Mouse (Mus musculus): Measurements from ENCODE around the gene Olfr1136. TPM values are rescaled to one million over a fixed set of nuclear protein-coding genes. Genes with fewer than 3 reads are reported as not detected.

Gene Olfr1136
- not detected in 2 replicates for polyA plus RNA-seq (2011; ENCODE audit: insufficient read depth, insufficient read length, low replicate concordance, missing spikeins)

DNA sequence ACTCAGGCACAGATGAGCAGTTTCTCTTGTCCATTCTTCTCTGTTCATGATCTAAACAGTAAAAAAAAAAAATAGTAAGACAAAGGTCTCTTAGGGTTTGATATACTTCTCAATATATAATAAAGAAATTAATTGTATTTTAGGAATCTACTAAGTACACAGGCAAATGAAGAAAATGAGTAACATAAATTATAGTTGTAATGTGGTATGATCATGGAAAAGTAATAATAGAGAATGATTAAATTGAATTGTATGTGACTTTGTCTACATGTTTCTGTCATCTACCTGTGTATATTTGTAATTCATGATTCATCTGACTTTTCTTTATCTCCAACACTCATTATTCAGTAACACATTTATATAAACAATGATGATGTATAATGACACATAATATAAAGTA, at the start of gene Olfr1136:
Gene Olfr1136, minus strand, starts transcription at position 101 of the 400 bp plus-strand sequence.
- Histone ChIP-seq H3K4me3 (replicated peaks; ENCODE audit: control insufficient read depth, low read depth, low read length) (no peak within 1 kb of the TSS), H3K4me1 (ENCODE audit: control insufficient read depth, insufficient read depth, low read length) (no peaks in the 10 kb centered on the region), H3K27ac (ENCODE audit: control insufficient read depth, insufficient read depth, low read depth, low read length, poor library complexity) (no peak within 1 kb of the TSS)
- no peak for TF ChIP-seq POLR2A (IDR thresholded peaks at IDR 0.05; ENCODE audit: borderline replicate concordance, control insufficient read depth, low read depth, low read length)
- TF ChIP-seq CTCF (IDR thresholded peaks at IDR 0.05; ENCODE audit: control insufficient read depth, insufficient read depth, low read length): no peak

DNA sequence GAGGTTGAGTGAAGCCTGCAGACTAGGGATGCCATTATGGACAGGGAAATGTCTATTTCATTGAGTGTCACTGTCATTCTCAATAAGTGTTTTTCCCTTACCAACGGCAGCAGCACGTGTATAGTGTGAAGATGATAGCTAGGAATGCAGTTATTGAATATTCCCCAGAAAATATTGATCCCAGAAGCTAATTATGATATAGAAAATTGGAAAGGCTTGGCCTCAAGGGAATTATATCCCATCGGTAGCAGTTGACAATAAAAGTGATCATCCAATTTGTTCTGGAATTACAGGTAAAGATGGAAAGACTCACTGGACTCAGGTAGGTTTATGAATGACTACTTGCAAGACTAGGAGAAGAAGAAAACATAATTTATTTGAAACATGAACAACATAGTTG, 49.7 kb upstream of the Olfr1136 start, which contains the start of gene Olfr1140:
Gene Olfr1140, plus strand, starts transcription at position 301 of the 400 bp plus-strand sequence.
- H3K27ac ChIP-seq (ENCODE audit: control insufficient read depth, insufficient read depth, low read depth, low read length, poor library complexity): no peak within 1 kb of the TSS
- WGBS: 68% methylated on average over 3 of the region's 3 CpGs
- H3K4me3 ChIP-seq (replicated peaks; ENCODE audit: control insufficient read depth, low read depth, low read length): no peak within 1 kb of the TSS
- no peak for TF ChIP-seq CTCF (IDR thresholded peaks at IDR 0.05; ENCODE audit: control insufficient read depth, insufficient read depth, low read length)
- TF ChIP-seq POLR2A (IDR thresholded peaks at IDR 0.05; ENCODE audit: borderline replicate concordance, control insufficient read depth, low read depth, low read length): no peak
- no peaks in the 10 kb centered on the region for H3K4me1 ChIP-seq (ENCODE audit: control insufficient read depth, insufficient read depth, low read length)

DNA sequence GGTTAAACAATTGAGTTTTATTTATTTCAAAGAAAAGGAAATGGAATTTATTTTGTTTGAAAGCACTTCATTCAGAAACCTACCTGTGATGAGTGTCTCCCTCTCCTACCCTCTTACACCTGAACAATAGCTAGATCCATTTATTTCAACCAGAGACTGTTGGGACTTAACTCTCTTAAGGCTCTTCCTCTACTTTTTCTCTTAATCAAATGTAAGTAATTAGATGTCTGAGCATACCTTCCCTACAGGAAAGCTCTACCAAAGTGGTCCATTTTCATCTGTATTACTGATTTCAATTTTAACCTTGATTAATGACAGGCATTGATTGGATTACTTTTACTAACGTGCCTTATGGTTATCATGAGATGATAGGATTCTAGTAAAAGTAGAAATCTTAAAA, 46.1 kb upstream of the Olfr1136 start, which contains the start of gene Olfr1138:
Gene Olfr1138, minus strand, starts transcription at position 101 of the 400 bp plus-strand sequence.
- Histone ChIP-seq H3K27ac (ENCODE audit: control insufficient read depth, insufficient read depth, low read depth, low read length, poor library complexity) (no peak within 1 kb of the TSS), H3K4me1 (ENCODE audit: control insufficient read depth, insufficient read depth, low read length) (no peaks in the 10 kb centered on the region), H3K4me3 (replicated peaks; ENCODE audit: control insufficient read depth, low read depth, low read length) (no peak within 1 kb of the TSS)
- 65% methylated on average over 1 of the region's 1 CpGs for WGBS
- TF ChIP-seq CTCF (IDR thresholded peaks at IDR 0.05; ENCODE audit: control insufficient read depth, insufficient read depth, low read length) (no peak), POLR2A (IDR thresholded peaks at IDR 0.05; ENCODE audit: borderline replicate concordance, control insufficient read depth, low read depth, low read length) (no peak)

DNA sequence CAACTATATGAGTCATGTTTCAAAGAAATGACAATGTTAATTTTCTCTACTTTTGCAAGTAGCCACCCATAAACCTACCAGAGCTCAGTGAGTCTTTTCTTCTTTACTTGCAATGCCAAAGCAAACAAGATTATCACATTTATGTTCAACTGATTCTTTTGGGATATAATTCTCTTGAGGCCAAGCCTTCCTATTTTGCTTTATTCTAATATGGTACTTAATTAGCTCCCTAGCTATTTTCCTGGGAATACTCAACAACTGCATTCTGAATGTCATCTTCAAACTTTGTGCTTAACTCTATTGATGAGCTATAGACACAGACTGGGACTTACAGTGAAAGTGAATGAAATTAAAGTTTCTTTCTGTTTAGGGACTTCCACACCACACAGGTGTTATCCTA, 19.3 kb upstream of the Olfr1136 start, which contains the start of gene Olfr1137:
Gene Olfr1137, minus strand, starts transcription at position 101 of the 400 bp plus-strand sequence.
- no peak for TF ChIP-seq POLR2A (IDR thresholded peaks at IDR 0.05; ENCODE audit: borderline replicate concordance, control insufficient read depth, low read depth, low read length)
- no peak for TF ChIP-seq CTCF (IDR thresholded peaks at IDR 0.05; ENCODE audit: control insufficient read depth, insufficient read depth, low read length)
- Histone ChIP-seq H3K27ac (ENCODE audit: control insufficient read depth, insufficient read depth, low read depth, low read length, poor library complexity) (no peak within 1 kb of the TSS), H3K4me1 (ENCODE audit: control insufficient read depth, insufficient read depth, low read length) (no peaks in the 10 kb centered on the region), H3K4me3 (replicated peaks; ENCODE audit: control insufficient read depth, low read depth, low read length) (no peak within 1 kb of the TSS)

DNA sequence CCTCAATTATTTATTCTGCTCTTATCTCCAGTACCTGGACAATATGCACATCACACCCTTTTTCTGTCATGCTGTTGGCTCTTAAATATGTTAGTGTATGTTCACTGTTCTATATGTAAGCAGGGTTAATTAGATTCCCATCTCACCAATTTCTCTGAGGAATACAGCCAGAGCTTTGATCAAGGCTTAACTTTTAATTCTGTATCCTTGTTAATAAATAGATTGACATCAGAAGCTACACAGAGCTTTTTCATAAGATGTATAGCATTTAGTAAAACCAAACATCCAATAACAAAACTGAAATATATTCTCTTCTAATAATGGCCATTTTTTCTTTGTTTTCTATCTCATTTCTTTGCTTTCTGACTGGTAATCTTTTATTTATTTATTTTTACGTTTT, 20.2 kb downstream of the Olfr1136 start, which contains the start of gene Olfr1135:
Gene Olfr1135, minus strand, starts transcription at position 101 of the 400 bp plus-strand sequence.
- TF ChIP-seq POLR2A (IDR thresholded peaks at IDR 0.05; ENCODE audit: borderline replicate concordance, control insufficient read depth, low read depth, low read length) (no peak), CTCF (IDR thresholded peaks at IDR 0.05; ENCODE audit: control insufficient read depth, insufficient read depth, low read length) (no peak)
- no peaks in the 10 kb centered on the region for H3K4me1 ChIP-seq (ENCODE audit: control insufficient read depth, insufficient read depth, low read length)
- H3K4me3 ChIP-seq (replicated peaks; ENCODE audit: control insufficient read depth, low read depth, low read length): no peak within 1 kb of the TSS
- H3K27ac ChIP-seq (ENCODE audit: control insufficient read depth, insufficient read depth, low read depth, low read length, poor library complexity): no peak within 1 kb of the TSS
- WGBS: 10% methylated on average over 1 of the region's 1 CpGs

DNA sequence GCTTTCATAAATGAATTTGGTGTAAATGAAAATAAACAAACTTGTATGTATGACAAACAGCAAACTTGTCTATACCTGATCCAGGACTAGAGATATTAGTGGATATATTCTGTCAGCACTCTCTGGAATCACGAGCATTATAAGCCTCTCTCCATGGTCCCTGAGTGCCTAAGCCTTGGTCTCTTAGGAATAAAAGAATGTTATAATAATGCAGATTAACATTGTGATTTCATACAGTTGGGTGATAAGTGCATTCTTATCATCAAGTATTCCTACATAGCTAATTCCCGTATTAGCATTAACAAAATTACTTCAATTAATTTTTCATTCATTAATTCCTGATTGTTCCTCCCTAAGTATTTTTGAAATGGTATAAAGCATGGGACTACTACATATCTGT, 35.4 kb downstream of the Olfr1136 start, which contains the start of gene Olfr1134:
Gene Olfr1134, minus strand, starts transcription at position 101 of the 400 bp plus-strand sequence.
- no peak within 1 kb of the TSS for H3K4me3 ChIP-seq (replicated peaks; ENCODE audit: control insufficient read depth, low read depth, low read length)
- TF ChIP-seq CTCF (IDR thresholded peaks at IDR 0.05; ENCODE audit: control insufficient read depth, insufficient read depth, low read length) (no peak), POLR2A (IDR thresholded peaks at IDR 0.05; ENCODE audit: borderline replicate concordance, control insufficient read depth, low read depth, low read length) (no peak)
- H3K27ac ChIP-seq (ENCODE audit: control insufficient read depth, insufficient read depth, low read depth, low read length, poor library complexity): no peak within 1 kb of the TSS
- 75% methylated on average over 2 of the region's 2 CpGs for WGBS
- H3K4me1 ChIP-seq (ENCODE audit: control insufficient read depth, insufficient read depth, low read length): no peaks in the 10 kb centered on the region

DNA sequence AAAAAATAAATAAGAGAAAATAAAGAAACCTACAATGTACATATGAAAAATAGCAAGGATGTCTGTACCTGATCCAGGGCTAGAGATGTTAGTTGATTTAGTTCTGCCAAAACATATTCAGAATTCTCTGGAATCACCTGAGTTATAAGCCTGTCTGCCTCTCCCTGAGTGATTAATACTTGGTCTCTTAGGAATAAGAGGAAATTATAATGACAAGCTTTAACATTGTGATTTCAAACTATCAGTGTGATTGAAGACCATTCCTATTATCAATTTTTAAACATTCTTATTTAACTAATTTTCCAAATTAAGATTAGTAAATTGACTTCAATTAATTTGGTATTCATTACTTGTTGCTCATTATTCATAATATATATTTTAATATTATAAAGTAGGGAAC, 46.5 kb downstream of the Olfr1136 start, which contains the start of gene Olfr1133:
Gene Olfr1133, minus strand, starts transcription at position 101 of the 400 bp plus-strand sequence.
- TF ChIP-seq CTCF (IDR thresholded peaks at IDR 0.05; ENCODE audit: control insufficient read depth, insufficient read depth, low read length): no peak
- no peak for TF ChIP-seq POLR2A (IDR thresholded peaks at IDR 0.05; ENCODE audit: borderline replicate concordance, control insufficient read depth, low read depth, low read length)
- Histone ChIP-seq H3K4me3 (replicated peaks; ENCODE audit: control insufficient read depth, low read depth, low read length) (no peak within 1 kb of the TSS), H3K27ac (ENCODE audit: control insufficient read depth, insufficient read depth, low read depth, low read length, poor library complexity) (no peak within 1 kb of the TSS), H3K4me1 (ENCODE audit: control insufficient read depth, insufficient read depth, low read length) (no peaks in the 10 kb centered on the region)

Other genes with a start within 250 kb of the Olfr1136 start
- gene Olfr1126, start 240.0 kb downstream of the Olfr1136 start, polyA plus RNA-seq (2011; ENCODE audit: insufficient read depth, insufficient read length, low replicate concordance, missing spikeins): not detected in 2 replicates
- not detected in 2 replicates for gene Pramel7, start 196.9 kb downstream of the Olfr1136 start, polyA plus RNA-seq (2011; ENCODE audit: insufficient read depth, insufficient read length, low replicate concordance, missing spikeins)
- gene Pramel6, start 187.4 kb downstream of the Olfr1136 start, polyA plus RNA-seq (2011; ENCODE audit: insufficient read depth, insufficient read length, low replicate concordance, missing spikeins): 1.5 TPM in 1 of 2 replicates, not detected in the other
- gene Olfr153, start 162.2 kb downstream of the Olfr1136 start, polyA plus RNA-seq (2011; ENCODE audit: insufficient read depth, insufficient read length, low replicate concordance, missing spikeins): not detected in 2 replicates
- gene Olfr1128, start 148.4 kb downstream of the Olfr1136 start, polyA plus RNA-seq (2011; ENCODE audit: insufficient read depth, insufficient read length, low replicate concordance, missing spikeins): not detected in 2 replicates
- not detected in 2 replicates for gene Olfr1129, start 120.0 kb downstream of the Olfr1136 start, polyA plus RNA-seq (2011; ENCODE audit: insufficient read depth, insufficient read length, low replicate concordance, missing spikeins)
- gene Olfr1130, start 87.7 kb downstream of the Olfr1136 start, polyA plus RNA-seq (2011; ENCODE audit: insufficient read depth, insufficient read length, low replicate concordance, missing spikeins): not detected in 2 replicates
- gene Olfr1131, start 66.8 kb downstream of the Olfr1136 start, polyA plus RNA-seq (2011; ENCODE audit: insufficient read depth, insufficient read length, low replicate concordance, missing spikeins): not detected in 2 replicates
- gene Olfr1132, start 56.4 kb downstream of the Olfr1136 start, polyA plus RNA-seq (2011; ENCODE audit: insufficient read depth, insufficient read length, low replicate concordance, missing spikeins): not detected in 2 replicates
- not detected in 2 replicates for gene Olfr1133, start 46.6 kb downstream of the Olfr1136 start, polyA plus RNA-seq (2011; ENCODE audit: insufficient read depth, insufficient read length, low replicate concordance, missing spikeins)
- gene Olfr1134, start 35.5 kb downstream of the Olfr1136 start, polyA plus RNA-seq (2011; ENCODE audit: insufficient read depth, insufficient read length, low replicate concordance, missing spikeins): not detected in 2 replicates
- gene Olfr1135, start 20.3 kb downstream of the Olfr1136 start, polyA plus RNA-seq (2011; ENCODE audit: insufficient read depth, insufficient read length, low replicate concordance, missing spikeins): not detected in 2 replicates
- not detected in 2 replicates for gene Olfr1137, start 19.2 kb upstream of the Olfr1136 start, polyA plus RNA-seq (2011; ENCODE audit: insufficient read depth, insufficient read length, low replicate concordance, missing spikeins)
- not detected in 2 replicates for gene Olfr1138, start 46.0 kb upstream of the Olfr1136 start, polyA plus RNA-seq (2011; ENCODE audit: insufficient read depth, insufficient read length, low replicate concordance, missing spikeins)
- not detected in 2 replicates for gene Olfr1140, start 49.8 kb upstream of the Olfr1136 start, polyA plus RNA-seq (2011; ENCODE audit: insufficient read depth, insufficient read length, low replicate concordance, missing spikeins)
- gene Olfr1141, start 60.0 kb upstream of the Olfr1136 start, polyA plus RNA-seq (2011; ENCODE audit: insufficient read depth, insufficient read length, low replicate concordance, missing spikeins): not detected in 2 replicates
- not detected in 2 replicates for gene Olfr152, start 85.5 kb upstream of the Olfr1136 start, polyA plus RNA-seq (2011; ENCODE audit: insufficient read depth, insufficient read length, low replicate concordance, missing spikeins)
- gene Olfr1143, start 106.6 kb upstream of the Olfr1136 start, polyA plus RNA-seq (2011; ENCODE audit: insufficient read depth, insufficient read length, low replicate concordance, missing spikeins): not detected in 2 replicates
- gene Olfr1145, start 115.9 kb upstream of the Olfr1136 start, polyA plus RNA-seq (2011; ENCODE audit: insufficient read depth, insufficient read length, low replicate concordance, missing spikeins): not detected in 2 replicates
- not detected in 2 replicates for gene Olfr1148, start 136.6 kb upstream of the Olfr1136 start, polyA plus RNA-seq (2011; ENCODE audit: insufficient read depth, insufficient read length, low replicate concordance, missing spikeins)
- not detected in 2 replicates for gene Olfr1150-ps1, start 150.0 kb upstream of the Olfr1136 start, polyA plus RNA-seq (2011; ENCODE audit: insufficient read depth, insufficient read length, low replicate concordance, missing spikeins)
- gene Olfr1151, start 161.9 kb upstream of the Olfr1136 start, polyA plus RNA-seq (2011; ENCODE audit: insufficient read depth, insufficient read length, low replicate concordance, missing spikeins): not detected in 2 replicates
- 0.54 and 1.6 TPM in 2 replicates for gene Olfr1152, start 172.5 kb upstream of the Olfr1136 start, polyA plus RNA-seq (2011; ENCODE audit: insufficient read depth, insufficient read length, low replicate concordance, missing spikeins)
- not detected in 2 replicates for gene Olfr1153, start 201.0 kb upstream of the Olfr1136 start, polyA plus RNA-seq (2011; ENCODE audit: insufficient read depth, insufficient read length, low replicate concordance, missing spikeins)
- not detected in 2 replicates for gene Olfr1154, start 211.2 kb upstream of the Olfr1136 start, polyA plus RNA-seq (2011; ENCODE audit: insufficient read depth, insufficient read length, low replicate concordance, missing spikeins)